Mouse (Mus musculus) spleen, adult 2 months (tissue): ENCODE results near the gene Odf3b. TPM values are rescaled to one million over a fixed set of nuclear protein-coding genes. Genes with fewer than 3 reads are reported as not detected.

Experiments
- DNase-seq, 2 experiments: peaks; one replicate each; pipeline versions ENCODE4 v3.0.0 to v3.0.0-alpha.2; 2012 to 2021; ENCODE audit warnings: low spot score in 2 of 2, low read depth in 1 of 2
- H3K27ac ChIP-seq: fragments of 200-500 bp; 2 replicates; pipeline ENCODE4 v1.5.1; 2012; ENCODE audit warnings: low read length, inconsistent platforms; ENCODE audit not compliant: insufficient read depth
- H3K27me3 ChIP-seq: fragments of 200-500 bp; 2 replicates; pipeline ENCODE4 v1.6.1; 2012; ENCODE audit warnings: mild to moderate bottlenecking, moderate library complexity, low read length, inconsistent platforms; ENCODE audit not compliant: control insufficient read depth, insufficient read depth
- H3K36me3 ChIP-seq: fragments of 200-500 bp; 2 replicates; pipeline ENCODE4 v1.6.1; 2012; ENCODE audit warnings: mild to moderate bottlenecking, low read length, inconsistent platforms; ENCODE audit not compliant: control insufficient read depth, insufficient read depth
- H3K4me1 ChIP-seq: fragments of 200-500 bp; 2 replicates; pipeline ENCODE4 v1.6.1; 2011; ENCODE audit warnings: inconsistent platforms; ENCODE audit not compliant: control insufficient read depth, insufficient read depth, insufficient read length
- H3K4me3 ChIP-seq: fragments of 200-500 bp; 2 replicates; pipeline ENCODE4 v1.5.1; 2011; ENCODE audit warnings: mild to moderate bottlenecking, inconsistent platforms; ENCODE audit not compliant: insufficient read depth, insufficient read length; ENCODE audit errors: extremely low read depth
- CTCF ChIP-seq: fragments of 200-500 bp; IDR thresholded peaks from 2 replicates; pipeline ENCODE4 v1.5.1; 2011; ENCODE audit warnings: mild to moderate bottlenecking, inconsistent platforms; ENCODE audit not compliant: insufficient read depth, insufficient read length, insufficient replicate concordance; ENCODE audit errors: extremely low read depth
- POLR2A ChIP-seq: fragments of 200-500 bp; IDR thresholded peaks from 2 replicates; pipeline ENCODE4 v1.6.1; 2011; ENCODE audit warnings: low read depth, low read length, inconsistent platforms
- WGBS: fragments of 180-500 bp; shearing (Covaris S2); methylation state at CpG from one replicate; pipeline ENCODE4 v1.1.7; 2018; 5-methylcytosine and 5-hydroxymethylcytosine counted together
- polyA plus RNA-seq: library from polyadenylated mRNA; depleted of rRNA; stranded (reverse); fragments of >200 nt; gene quantifications from 2 replicates; pipeline ENCODE4 v1.2.3, GENCODE M21; 2012

Odf3b gene
- polyA plus RNA-seq, 1 experiment = 1.6 TPM

DNA sequence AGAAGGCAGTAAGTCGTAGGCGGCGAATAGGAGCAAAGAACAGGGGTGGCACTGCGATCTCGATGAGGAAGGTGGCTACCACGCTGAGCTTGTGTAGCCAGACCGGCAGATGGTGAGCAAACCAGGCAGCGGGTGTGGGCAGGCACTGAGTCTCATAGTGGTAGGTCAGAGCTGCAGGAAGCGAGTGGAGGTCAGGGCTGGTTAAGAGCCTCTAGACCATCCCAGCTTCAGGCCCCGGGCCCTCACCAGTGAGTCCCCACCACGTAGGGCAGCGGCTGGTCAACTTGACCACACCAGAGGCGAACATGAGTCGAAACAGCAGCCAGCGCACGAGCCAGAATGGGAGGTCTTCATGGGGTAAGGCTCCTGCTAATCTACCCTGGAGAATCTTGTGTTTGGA is 25.2 kb downstream of the Odf3b start:
- no peak overlapping the region for H3K4me3 ChIP-seq
- H3K27me3 ChIP-seq = no peaks in the 10 kb centered on the region
- no peaks in the 10 kb centered on the region; the same call in 1 of the 2 replicates for H3K4me1 ChIP-seq
- H3K36me3 ChIP-seq = peaks cover 21% of the 10 kb centered on the region
- TF ChIP-seq CTCF (no peak), POLR2A (no peak)
- 95% methylated on average over 16 of the region's 16 CpGs for WGBS
- DNase-seq = no peak
- H3K27ac ChIP-seq = no peak overlapping the region

DNA sequence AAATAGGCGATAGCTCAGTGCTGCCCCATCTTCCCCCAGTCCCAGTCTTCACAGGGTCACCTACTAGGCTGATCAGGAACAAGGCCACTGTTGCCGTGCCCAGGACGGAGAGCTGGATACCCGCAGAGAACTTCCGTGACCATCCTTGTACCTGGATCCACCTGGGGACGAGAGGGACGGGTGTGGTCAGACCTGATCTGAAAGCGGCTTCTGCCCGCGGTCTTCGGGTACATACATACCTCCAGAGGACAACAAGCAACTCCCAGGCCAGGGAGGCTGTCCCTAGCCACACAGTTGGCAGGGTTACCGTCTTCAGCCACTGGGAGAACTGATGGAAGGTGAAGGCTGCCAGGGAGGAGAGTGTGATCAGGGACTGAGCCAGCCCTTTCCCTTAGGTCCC is 26.3 kb downstream of the Odf3b start:
- 96% methylated on average over 12 of the region's 12 CpGs for WGBS
- no peak overlapping the region for H3K27ac ChIP-seq
- no peaks in the 10 kb centered on the region; the same call in 1 of the 2 replicates for H3K4me1 ChIP-seq
- H3K4me3 ChIP-seq = no peak overlapping the region
- DNase-seq = no peak
- TF ChIP-seq CTCF = no peak
- peaks cover 21% of the 10 kb centered on the region for H3K36me3 ChIP-seq
- no peaks in the 10 kb centered on the region for H3K27me3 ChIP-seq

DNA sequence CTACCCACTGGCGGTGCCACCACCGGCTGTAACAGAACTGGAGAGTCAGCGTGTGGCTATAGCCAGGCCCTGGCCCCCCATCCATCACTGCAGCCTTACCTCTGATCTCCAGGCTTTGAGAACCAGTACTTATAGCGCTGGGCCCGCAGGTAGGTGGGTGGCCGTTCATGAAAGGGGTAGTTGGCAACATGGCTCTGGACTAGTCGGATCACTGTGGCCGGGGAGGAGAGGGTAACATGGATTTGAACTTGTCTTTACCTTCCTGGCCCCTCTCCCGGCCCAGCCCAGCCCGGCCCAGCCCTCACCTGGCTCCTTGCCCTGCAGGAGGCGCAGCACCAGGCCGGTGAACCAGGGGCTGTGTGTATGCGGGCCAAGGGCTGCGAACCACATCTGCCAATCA is 27.0 kb downstream of the Odf3b start:
- Histone ChIP-seq H3K27ac (no peak overlapping the region), H3K27me3 (no peaks in the 10 kb centered on the region), H3K4me3 (no peak overlapping the region), H3K36me3 (peaks cover 21% of the 10 kb centered on the region), H3K4me1 (no peaks in the 10 kb centered on the region)
- 98% methylated on average over 14 of the region's 14 CpGs for WGBS
- DNase-seq = no peak
- TF ChIP-seq POLR2A = no peak
- no peak for TF ChIP-seq CTCF

DNA sequence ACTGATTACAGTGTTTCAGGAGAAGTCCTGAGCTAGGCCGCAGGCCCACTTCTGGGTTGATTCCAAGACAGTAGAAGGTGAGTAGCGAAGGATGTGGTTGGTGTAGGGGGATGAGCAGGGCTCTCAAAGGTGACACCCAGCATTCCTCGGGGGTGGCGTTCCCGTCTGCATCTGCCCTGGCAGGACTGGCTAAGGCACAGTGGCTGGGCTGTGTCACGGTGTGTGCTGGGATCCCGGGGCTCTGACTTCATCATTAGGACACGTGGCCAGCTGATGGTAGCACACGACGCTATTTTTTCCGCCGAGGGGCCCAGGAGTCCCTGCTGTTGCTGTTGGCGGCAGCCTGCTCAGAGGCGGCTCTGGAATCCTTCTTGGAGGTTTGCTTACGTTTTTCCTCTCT is 27.8 kb downstream of the Odf3b start:
- H3K36me3 ChIP-seq = peaks cover 21% of the 10 kb centered on the region
- no peak overlapping the region for H3K4me3 ChIP-seq
- no peaks in the 10 kb centered on the region for H3K27me3 ChIP-seq
- no peak overlapping the region for H3K27ac ChIP-seq
- no peak for DNase-seq
- no peak for TF ChIP-seq POLR2A
- TF ChIP-seq CTCF = no peak
- WGBS = 94% methylated on average over 15 of the region's 15 CpGs
- H3K4me1 ChIP-seq = no peaks in the 10 kb centered on the region

DNA sequence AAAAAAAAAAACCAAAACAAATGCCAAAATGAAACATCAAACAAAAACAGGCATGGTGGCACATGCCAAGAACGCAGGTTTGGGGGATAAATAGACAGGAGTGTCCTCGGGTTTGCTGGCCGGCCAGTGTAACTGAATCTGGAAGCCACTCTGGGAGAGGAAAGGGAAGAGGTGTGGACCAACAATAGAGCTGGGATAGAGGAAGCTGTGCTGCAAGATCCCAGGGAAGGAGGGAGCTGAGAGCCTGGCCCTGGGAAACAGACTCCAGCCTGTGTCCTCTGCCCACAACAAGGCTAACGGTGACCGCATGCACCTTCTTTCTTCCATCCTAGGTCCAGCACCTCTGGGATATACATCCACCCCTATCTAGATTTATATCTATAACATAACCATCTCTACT is 28.6 kb downstream of the Odf3b start:
- DNase-seq = no peak
- no peaks in the 10 kb centered on the region for H3K27me3 ChIP-seq
- H3K4me1 ChIP-seq = no peaks in the 10 kb centered on the region
- 97% methylated on average over 5 of the region's 5 CpGs for WGBS
- no peak overlapping the region for H3K27ac ChIP-seq
- H3K4me3 ChIP-seq = no peak overlapping the region
- TF ChIP-seq POLR2A (no peak), CTCF (no peak)
- peaks cover 21% of the 10 kb centered on the region for H3K36me3 ChIP-seq

DNA sequence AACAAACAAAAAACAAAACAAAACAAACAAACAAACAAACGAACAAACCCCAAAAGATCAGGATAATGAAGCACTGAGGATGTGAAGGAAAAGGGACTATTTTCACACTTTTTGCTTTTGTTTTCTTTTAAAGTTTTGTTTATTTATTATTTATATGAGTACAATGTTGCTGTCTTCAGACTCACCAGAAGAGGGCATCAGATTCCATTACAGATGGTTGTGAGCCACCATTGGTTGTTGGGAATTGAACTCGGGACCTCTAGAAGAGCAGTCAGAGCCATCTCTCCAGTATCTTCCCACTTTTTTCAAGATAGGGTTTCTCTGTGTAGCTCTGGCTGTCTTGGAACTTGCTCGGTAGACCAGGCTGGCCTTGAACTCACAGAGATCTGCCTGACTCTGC is 35.8 kb downstream of the Odf3b start:
- no peak overlapping the region for H3K27ac ChIP-seq
- H3K27me3 ChIP-seq = no peaks in the 10 kb centered on the region
- H3K4me3 ChIP-seq = no peak overlapping the region
- no peak for DNase-seq
- WGBS = 77% methylated on average over 3 of the region's 3 CpGs
- no peak for TF ChIP-seq POLR2A
- no peak for TF ChIP-seq CTCF
- H3K4me1 ChIP-seq = peaks cover 6% of the 10 kb centered on the region
- H3K36me3 ChIP-seq = no peaks in the 10 kb centered on the region

DNA sequence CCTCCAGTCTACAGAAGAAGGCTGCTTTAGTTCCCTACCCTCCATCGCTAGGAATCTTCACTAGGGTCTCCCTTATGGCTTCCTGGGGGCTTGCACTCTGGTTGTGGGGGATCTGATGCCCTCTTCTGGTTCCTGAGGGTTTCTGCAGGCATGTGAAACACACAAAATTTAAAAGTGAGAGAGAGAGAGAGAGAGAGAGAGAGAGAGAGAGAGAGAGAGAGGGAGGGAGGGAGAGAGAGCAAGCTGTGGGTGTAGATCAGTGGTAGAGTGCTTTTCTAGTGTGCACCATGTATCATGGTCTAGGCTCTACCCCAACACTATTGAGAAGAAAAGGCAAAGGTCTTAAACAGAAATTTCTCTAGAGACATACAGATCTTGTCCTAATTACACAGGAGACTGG is 37.4 kb downstream of the Odf3b start:
- peaks cover 6% of the 10 kb centered on the region for H3K4me1 ChIP-seq
- TF ChIP-seq CTCF = no peak
- TF ChIP-seq POLR2A = no peak
- no peak overlapping the region for H3K4me3 ChIP-seq
- no peak overlapping the region for H3K27ac ChIP-seq
- no peaks in the 10 kb centered on the region for H3K27me3 ChIP-seq
- H3K36me3 ChIP-seq = no peaks in the 10 kb centered on the region
- WGBS = 87% methylated on average over 1 of the region's 1 CpGs
- DNase-seq = no peak
